Mouse (Mus musculus) myocyte (in vitro differentiated cells): ENCODE data around the gene Rpl3l. TPM values are rescaled to one million over a fixed set of nuclear protein-coding genes. Genes with fewer than 3 reads are reported as not detected.
A peak's percentile ranks its signal among the peaks of the same experiment; 100 is the strongest.

Source experiments
- H3K27me3 ChIP-seq: one replicate; pipeline ENCODE4 v1.6.1; 2011; ENCODE audit not compliant: control insufficient read depth, insufficient read depth, insufficient read length
- H3K36me3 ChIP-seq: one replicate; pipeline ENCODE4 v1.6.1; 2011; ENCODE audit not compliant: control insufficient read depth, insufficient read depth
- H3K4me2 ChIP-seq: one replicate; pipeline ENCODE4 v1.6.1; 2011; ENCODE audit warnings: low read depth, control low read depth
- H3K4me3 ChIP-seq: one replicate; pipeline ENCODE4 v1.5.1; 2011; ENCODE audit warnings: mild to moderate bottlenecking, control low read depth, moderate library complexity
- H3K79me2 ChIP-seq: one replicate; pipeline ENCODE4 v1.6.1; 2011; ENCODE audit not compliant: control insufficient read depth, insufficient read depth
- H3ac ChIP-seq: one replicate; pipeline ENCODE4 v1.6.1; 2011; ENCODE audit not compliant: control insufficient read depth, insufficient read length
- CEBPB ChIP-seq: IDR thresholded peaks from 2 replicates; pipeline ENCODE4 v1.6.1; 2011; ENCODE audit warnings: mild to moderate bottlenecking, moderate library complexity; ENCODE audit not compliant: poor library complexity, insufficient read depth, severe bottlenecking
- E2F4 ChIP-seq: IDR thresholded peaks from one replicate; pipeline ENCODE4 v1.6.1; 2011; ENCODE audit warnings: mild to moderate bottlenecking, control low read depth, moderate library complexity; ENCODE audit not compliant: insufficient read depth
- MAX ChIP-seq: IDR thresholded peaks from one replicate; pipeline ENCODE4 v1.6.1; 2011; ENCODE audit warnings: low read depth, mild to moderate bottlenecking, control low read depth
- MYOD1 ChIP-seq, 3 experiments: IDR thresholded peaks; one replicate each; pipeline ENCODE4 v1.6.1; 2011; ENCODE audit warnings: control low read depth in 2 of 3, low read depth in 2 of 3, mild to moderate bottlenecking in 2 of 3, moderate library complexity in 1 of 3; ENCODE audit not compliant: insufficient read length in 2 of 3, control insufficient read depth in 1 of 3
- MYOG ChIP-seq, 3 experiments: IDR thresholded peaks; one replicate each; pipeline ENCODE4 v1.6.1; 2011; ENCODE audit warnings: control low read depth in 2 of 3, low read depth in 2 of 3, mild to moderate bottlenecking in 2 of 3; ENCODE audit not compliant: insufficient read length in 2 of 3, control insufficient read depth in 1 of 3, insufficient read depth in 1 of 3
- POLR2A ChIP-seq: IDR thresholded peaks from one replicate; pipeline ENCODE4 v1.6.1; 2011; ENCODE audit warnings: low read depth, mild to moderate bottlenecking, control low read depth, moderate library complexity; ENCODE audit not compliant: insufficient read length
- POLR2AphosphoS2 ChIP-seq: IDR thresholded peaks from one replicate; pipeline ENCODE4 v1.6.1; 2011; ENCODE audit warnings: low read depth, control low read depth; ENCODE audit not compliant: insufficient read length
- REST ChIP-seq: IDR thresholded peaks from one replicate; pipeline ENCODE4 v1.6.1; 2011; ENCODE audit warnings: mild to moderate bottlenecking, control low read depth, moderate library complexity; ENCODE audit not compliant: insufficient read depth, insufficient read length
- SRF ChIP-seq: IDR thresholded peaks from one replicate; pipeline ENCODE4 v1.6.1; 2011; ENCODE audit warnings: low read depth; ENCODE audit not compliant: control insufficient read depth, insufficient read length
- TCF12 ChIP-seq: IDR thresholded peaks from one replicate; pipeline ENCODE4 v1.6.1; 2011; ENCODE audit warnings: mild to moderate bottlenecking, control low read depth; ENCODE audit not compliant: poor library complexity, insufficient read depth, severe bottlenecking
- TCF3 ChIP-seq: IDR thresholded peaks from one replicate; pipeline ENCODE4 v1.6.1; 2011; ENCODE audit warnings: low read depth, control low read depth; ENCODE audit not compliant: insufficient read length
- USF1 ChIP-seq: IDR thresholded peaks from one replicate; pipeline ENCODE4 v1.6.1; 2011; ENCODE audit warnings: low read depth, mild to moderate bottlenecking, control low read depth, moderate library complexity
- polyA plus RNA-seq: library from polyadenylated mRNA; unstranded; fragments of >200 nt; fragmentation: generic; extraction: Trizol; gene quantifications from one replicate; pipeline ENCODE4 v1.2.1, GENCODE M21; 2012; ENCODE audit warnings: missing spikeins

Rpl3l gene
- polyA plus RNA-seq, 1 experiment, result 1.7 TPM

DNA sequence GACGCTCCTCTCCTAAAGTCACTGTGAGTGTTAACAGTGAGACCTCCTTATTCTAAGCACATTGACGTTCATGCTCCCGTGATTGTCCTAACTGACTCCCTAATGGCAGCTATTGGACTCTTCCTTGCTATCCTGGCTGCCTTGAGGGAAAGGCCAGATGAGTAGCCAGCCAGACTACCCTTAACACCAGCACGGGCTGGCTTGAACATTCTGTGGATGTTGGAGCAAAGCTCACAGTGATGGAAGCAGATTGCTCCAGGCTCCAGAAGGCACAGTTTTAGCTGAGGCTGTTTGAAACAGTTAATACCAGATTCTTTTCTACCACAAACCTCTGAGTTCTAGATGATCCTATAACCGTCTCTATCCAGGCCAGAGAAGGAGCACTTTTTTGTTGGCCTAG is 16.3 kb downstream of the Rpl3l start:
- Histone ChIP-seq H3K4me3 (no peak overlapping the region), H3K79me2 (no peaks in the 10 kb centered on the region), H3K4me2 (no peak overlapping the region), H3ac (no peak overlapping the region), H3K27me3 (no peaks in the 10 kb centered on the region), H3K36me3 (no peaks in the 10 kb centered on the region)
- TF ChIP-seq POLR2A (no peak), MYOD1 (IDR thresholded peaks at IDR 0.05; ENCODE audit: control insufficient read depth in 1 of 3, insufficient read length in 2 of 3, low read depth in 2 of 3) (no peak), TCF3 (no peak), E2F4 (no peak), USF1 (no peak), REST (no peak), TCF12 (no peak), POLR2AphosphoS2 (no peak), MAX (no peak), MYOG (IDR thresholded peaks at IDR 0.05; ENCODE audit: control insufficient read depth in 1 of 3, insufficient read depth in 1 of 3, insufficient read length in 2 of 3, low read depth in 2 of 3) (no peak), SRF (no peak), CEBPB (no peak)

DNA sequence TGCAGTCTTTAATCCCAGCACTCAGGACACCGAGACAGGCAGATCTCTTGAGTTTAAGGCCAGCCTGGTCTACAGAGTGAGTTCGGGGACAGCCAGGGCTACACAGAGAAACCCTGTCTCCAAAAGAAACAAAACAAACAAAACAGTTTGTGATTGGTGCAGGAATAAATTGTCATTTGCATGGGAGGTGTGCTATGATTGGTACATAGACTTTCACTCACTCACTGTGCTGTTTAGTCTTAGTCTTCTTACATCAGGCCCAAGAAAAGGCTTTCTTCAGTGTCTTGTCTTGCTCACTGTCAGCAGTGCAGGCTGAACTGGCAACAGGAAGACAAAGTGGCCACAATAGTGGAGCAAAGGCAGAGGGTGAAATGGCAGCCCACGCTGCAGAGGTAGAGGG is 16.8 kb downstream of the Rpl3l start:
- H3K27me3 ChIP-seq, result no peaks in the 10 kb centered on the region
- no peak overlapping the region for H3ac ChIP-seq
- TF ChIP-seq REST (no peak), SRF (no peak), MYOG (IDR thresholded peaks at IDR 0.05; ENCODE audit: control insufficient read depth in 1 of 3, insufficient read depth in 1 of 3, insufficient read length in 2 of 3, low read depth in 2 of 3) (no peak), MYOD1 (IDR thresholded peaks at IDR 0.05; ENCODE audit: control insufficient read depth in 1 of 3, insufficient read length in 2 of 3, low read depth in 2 of 3) (no peak), POLR2A (no peak), E2F4 (no peak), POLR2AphosphoS2 (no peak), TCF12 (no peak), CEBPB (no peak), TCF3 (no peak), MAX (no peak), USF1 (no peak)

DNA sequence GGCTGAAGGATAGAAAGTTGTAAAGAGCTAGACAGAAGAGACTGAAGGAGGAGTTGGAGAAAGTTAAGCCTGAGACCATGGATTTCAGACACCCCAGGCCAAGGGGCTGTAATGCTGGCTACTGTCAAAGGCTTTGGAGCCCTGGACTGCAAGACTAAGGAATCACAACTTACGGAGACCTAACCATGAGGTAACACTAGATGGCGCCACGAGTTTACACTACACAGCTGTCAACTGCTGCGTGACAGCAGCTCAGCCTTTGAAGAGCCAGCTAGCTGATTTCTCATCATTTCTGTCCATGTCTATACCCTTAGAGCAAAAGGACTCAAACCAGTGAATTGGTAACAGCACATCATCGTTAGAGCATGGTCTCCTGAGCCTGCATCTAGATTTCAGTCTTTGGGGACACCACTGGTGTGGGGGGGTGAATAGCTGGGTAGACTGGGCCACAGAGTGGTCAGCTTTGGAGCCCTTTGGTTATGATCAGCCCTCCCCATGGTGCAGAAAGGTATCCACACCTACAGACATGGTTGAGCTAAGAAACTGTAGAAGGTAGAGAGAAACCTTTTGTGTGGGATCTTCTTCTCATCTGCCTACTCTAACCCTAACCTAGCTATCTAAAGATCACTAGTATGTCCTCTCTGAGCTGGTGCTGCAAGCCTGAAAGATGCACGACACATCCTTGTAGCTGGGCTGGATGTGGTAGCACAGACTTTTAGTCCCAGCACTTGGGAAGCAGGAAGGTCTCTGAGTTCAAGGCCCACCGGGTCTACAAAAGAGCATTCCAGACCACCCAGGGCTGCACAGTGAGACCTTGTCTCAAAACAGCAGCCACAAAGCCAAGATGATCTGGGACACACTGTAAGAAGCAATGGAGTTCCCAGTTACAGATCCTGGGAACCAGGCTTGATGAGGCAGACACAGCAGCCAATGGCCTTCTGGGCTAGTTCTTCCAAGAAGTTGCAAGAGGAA is 18.2 kb downstream of the Rpl3l start:
- TF ChIP-seq MAX, result no peak
- TF ChIP-seq MYOD1 (IDR thresholded peaks at IDR 0.05; ENCODE audit: control insufficient read depth in 1 of 3, insufficient read length in 2 of 3, low read depth in 2 of 3), result peak in 1 of 3 experiments; percentile 40
- TF ChIP-seq POLR2AphosphoS2, result no peak
- TF ChIP-seq TCF12, result no peak
- no peak for TF ChIP-seq MYOG (IDR thresholded peaks at IDR 0.05; ENCODE audit: control insufficient read depth in 1 of 3, insufficient read depth in 1 of 3, insufficient read length in 2 of 3, low read depth in 2 of 3)
- no peak for TF ChIP-seq E2F4
- TF ChIP-seq USF1, result no peak
- Histone ChIP-seq H3K79me2 (no peaks in the 10 kb centered on the region), H3K4me3 (no peak overlapping the region), H3K27me3 (no peaks in the 10 kb centered on the region), H3ac (no peak overlapping the region), H3K36me3 (no peaks in the 10 kb centered on the region), H3K4me2 (no peak overlapping the region)

More for the DNA sequence above, 16.8 kb downstream of the Rpl3l start:
- Histone ChIP-seq H3K36me3 (no peaks in the 10 kb centered on the region), H3K4me2 (no peak overlapping the region), H3K79me2 (no peaks in the 10 kb centered on the region), H3K4me3 (no peak overlapping the region)

DNA sequence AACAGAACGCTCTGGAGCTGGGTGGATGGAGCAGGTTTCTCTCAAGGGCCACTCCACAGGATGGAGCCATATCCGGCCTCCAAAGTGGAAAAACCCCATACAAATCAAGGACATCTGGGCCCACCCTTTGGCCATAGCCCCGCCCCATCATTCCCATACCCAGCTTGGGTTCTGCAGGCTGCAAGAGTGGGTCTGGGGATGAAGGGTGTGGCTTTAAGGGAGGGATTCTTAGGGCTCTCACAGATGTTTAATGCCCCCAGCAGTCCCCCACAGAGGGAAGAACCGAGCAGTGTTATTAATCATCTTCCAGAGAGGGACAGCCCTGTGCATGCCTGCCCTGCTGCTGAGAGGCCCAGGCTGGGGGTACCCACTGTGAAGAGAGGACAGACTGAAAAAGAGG is 19.4 kb downstream of the Rpl3l start:
- Histone ChIP-seq H3K27me3 (peaks cover 7% of the 10 kb centered on the region), H3K79me2 (no peaks in the 10 kb centered on the region), H3ac (no peak overlapping the region), H3K4me2 (no peak overlapping the region), H3K36me3 (no peaks in the 10 kb centered on the region), H3K4me3 (no peak overlapping the region)
- TF ChIP-seq E2F4 (no peak), REST (no peak)

DNA sequence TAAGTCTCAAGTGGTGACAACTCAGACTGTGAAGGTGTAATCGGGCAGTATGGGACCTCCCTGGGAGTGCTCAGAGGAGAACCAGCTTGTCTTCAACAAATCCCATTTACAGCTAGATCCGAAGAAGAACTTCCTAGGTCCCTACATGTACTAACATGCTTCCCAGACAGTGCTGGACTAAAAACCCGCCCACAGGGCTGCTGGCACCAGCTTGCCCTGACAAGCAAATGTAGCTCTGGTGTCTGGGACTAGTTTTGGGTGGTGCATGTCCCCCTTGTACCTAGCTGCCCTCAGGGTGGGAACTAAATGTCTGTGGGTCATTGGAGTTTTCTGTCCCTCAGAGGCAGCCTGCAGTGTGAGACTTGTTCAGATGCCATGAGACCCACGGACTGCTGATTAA is 23.9 kb downstream of the Rpl3l start:
- Histone ChIP-seq H3K4me2 (no peak overlapping the region), H3K27me3 (peaks cover 36% of the 10 kb centered on the region)

More for the DNA sequence above, 23.9 kb downstream of the Rpl3l start:
- H3K36me3 ChIP-seq, result no peaks in the 10 kb centered on the region
- TF ChIP-seq TCF12, result no peak
- TF ChIP-seq USF1, result no peak
- TF ChIP-seq REST, result no peak
- TF ChIP-seq SRF, result no peak
- no peak for TF ChIP-seq POLR2A
- no peak for TF ChIP-seq MYOD1 (IDR thresholded peaks at IDR 0.05; ENCODE audit: control insufficient read depth in 1 of 3, insufficient read length in 2 of 3, low read depth in 2 of 3)
- TF ChIP-seq POLR2AphosphoS2, result no peak
- no peak for TF ChIP-seq MAX
- TF ChIP-seq CEBPB, result no peak
- TF ChIP-seq E2F4, result no peak
- no peak for TF ChIP-seq TCF3
- TF ChIP-seq MYOG (IDR thresholded peaks at IDR 0.05; ENCODE audit: control insufficient read depth in 1 of 3, insufficient read depth in 1 of 3, insufficient read length in 2 of 3, low read depth in 2 of 3), result no peak
- H3K4me3 ChIP-seq, result no peak overlapping the region
- H3K79me2 ChIP-seq, result no peaks in the 10 kb centered on the region
- H3ac ChIP-seq, result no peak overlapping the region
